Mouse (Mus musculus): ENCODE measurements around the gene Tpsg1.

The Tpsg1 gene

GRCm38 (mm10) chr17:25408302-25408999 lies 39.4 kb downstream of the Tpsg1 start:
- DNase-seq (ENCODE audit: low read depth, low spot score), result no peak

GRCm38 (mm10) chr17:25409621-25410020 lies 40.5 kb downstream of the Tpsg1 start:
- DNase-seq (ENCODE audit: low read depth, low spot score), result no peak

DNA sequence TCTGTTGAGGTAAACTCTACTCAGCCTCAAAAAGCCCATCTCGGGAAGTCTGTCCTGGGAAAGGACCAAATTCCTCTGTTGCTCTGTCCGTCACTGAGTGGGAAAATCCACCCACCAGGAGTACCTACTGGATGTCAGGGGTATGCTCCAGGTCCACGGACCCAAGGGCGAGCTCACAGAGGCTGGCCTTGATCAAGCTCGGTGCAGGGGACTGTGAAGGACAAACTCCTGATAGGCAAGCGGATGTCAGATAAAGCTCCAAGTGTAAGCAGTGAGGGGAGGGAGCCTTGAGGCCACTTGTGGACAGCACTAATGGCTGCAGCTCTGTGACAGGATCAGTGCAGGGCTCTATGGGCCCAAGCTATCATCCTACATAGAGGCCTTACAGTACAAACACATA lies 41.1 kb downstream of the Tpsg1 start:
- no peak for DNase-seq (ENCODE audit: low read depth, low spot score)

DNA sequence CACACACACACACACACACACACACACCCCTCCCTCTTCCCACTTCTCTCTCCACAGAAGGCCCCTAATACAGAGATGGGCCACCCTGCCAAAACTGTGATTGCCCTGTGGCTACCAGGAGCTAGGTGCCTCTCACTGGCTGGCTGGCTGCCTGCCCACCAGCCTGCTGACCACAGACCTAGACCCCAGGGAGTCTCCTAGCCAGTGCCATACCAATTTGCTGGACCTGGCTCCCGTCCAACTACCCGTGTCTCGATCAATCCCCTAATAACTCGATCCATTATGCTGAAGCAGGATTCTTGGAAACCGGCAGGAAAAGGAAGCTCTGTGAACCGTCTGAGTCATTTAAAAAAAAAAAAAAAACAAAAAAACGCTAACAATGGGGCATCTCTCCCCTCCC lies 41.7 kb downstream of the Tpsg1 start:
- DNase-seq (ENCODE audit: low read depth, low spot score), result no peak

DNA sequence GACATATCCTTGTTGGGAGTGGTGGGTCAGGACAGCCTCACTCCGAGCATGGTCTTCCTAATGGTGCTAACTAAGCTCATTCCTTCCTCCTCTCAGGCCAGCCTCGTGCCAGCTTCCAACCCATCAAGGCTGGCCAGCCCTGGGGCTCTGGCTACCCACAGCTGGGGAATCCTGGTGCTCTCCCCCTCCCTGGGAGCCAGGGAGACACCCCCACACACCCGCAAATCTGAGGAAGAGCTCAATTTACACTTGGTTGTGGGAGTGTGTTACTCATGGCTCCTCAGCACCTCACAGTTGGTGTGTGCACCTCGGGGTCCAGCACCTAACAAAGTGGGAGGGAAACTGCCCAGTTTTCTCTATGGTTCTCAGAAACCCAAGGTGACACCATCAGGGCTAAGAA lies 42.2 kb downstream of the Tpsg1 start:
- no peak for DNase-seq (ENCODE audit: low read depth, low spot score)

DNA sequence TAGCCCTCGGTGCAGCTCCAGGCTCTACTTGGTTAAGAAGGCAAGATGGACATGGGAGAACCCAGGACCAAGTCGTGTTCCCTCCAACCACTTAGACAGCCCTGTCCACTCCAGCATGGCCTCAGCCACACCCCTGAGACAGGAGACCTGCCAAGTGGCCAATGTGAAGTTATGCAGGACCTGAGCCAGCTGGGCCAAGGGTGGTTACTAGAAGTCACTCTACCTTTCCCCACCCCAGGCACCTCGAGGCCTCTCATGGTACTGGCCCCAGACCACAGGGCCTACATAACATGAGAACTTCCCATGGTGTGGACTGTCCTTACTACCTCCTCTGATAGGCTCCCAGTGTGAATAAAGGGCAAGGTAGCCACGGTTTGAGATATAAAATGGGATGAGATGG lies 45.1 kb downstream of the Tpsg1 start:
- no peak for DNase-seq (ENCODE audit: low read depth, low spot score)

DNA sequence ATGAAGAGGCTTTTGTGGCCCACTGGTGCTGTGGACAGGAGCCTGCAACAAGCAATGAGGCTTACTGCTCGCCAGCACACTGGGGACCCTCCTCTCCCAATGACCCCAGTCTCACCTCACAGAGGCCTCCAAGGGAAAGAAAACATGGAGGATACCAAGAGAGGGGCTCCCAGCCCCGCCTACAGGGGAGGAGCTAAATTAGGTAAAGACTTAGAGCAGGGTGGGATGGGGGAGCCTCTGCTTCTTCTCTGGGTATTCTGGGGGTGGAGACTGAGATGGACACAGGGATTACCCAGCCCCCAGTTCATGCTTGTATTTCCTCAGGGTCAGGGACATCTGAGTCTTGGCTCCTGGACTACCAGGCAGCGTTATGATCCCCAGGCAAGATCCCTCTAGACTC lies 45.8 kb downstream of the Tpsg1 start:
- DNase-seq (ENCODE audit: low read depth, low spot score), result no peak

DNA sequence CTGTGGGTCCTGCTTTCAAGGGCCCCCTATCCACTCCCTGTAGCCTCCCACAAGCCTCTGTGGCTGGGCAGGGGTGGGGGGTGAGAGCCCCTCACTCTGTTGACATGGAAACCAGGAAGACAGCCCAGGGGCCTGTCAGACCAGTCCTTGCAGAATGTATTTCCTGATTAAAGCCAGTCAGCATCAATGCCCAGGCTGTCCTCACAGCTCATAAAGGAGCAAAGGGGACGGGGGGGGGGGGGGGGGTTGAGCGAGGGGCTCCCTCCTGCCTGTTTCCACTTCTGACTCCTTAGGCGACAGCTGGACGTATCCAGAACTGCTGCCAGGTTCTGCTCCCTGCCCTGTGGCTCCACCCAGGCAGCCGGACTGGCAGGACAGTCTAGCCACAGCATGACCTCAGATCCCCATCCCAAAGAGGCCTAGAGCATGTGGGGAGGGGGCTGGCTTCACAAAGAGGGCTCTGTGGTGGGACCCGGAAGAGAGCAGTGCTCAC lies 46.4 kb downstream of the Tpsg1 start:
- DNase-seq (ENCODE audit: low read depth, low spot score), result no peak

DNA sequence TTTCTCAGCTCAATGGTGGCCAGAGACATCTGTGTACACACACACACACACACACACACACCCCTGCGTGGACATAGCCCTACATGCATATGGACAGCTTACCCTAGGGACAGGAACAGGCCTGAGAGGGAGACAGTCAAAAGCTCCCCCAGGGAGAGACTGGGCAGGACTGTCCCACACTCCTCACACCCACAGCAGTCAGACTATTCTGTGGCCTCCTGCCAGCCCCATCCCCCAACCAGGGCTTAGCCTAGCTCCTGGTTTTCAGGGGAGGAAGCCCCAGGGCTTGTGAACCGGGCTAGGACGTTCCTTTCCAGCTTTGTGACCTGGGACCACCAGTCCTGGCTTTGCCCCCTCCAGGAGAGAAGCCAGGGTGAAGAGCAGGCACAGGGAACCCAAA lies 47.1 kb downstream of the Tpsg1 start:
- no peak for DNase-seq (ENCODE audit: low read depth, low spot score)

DNA sequence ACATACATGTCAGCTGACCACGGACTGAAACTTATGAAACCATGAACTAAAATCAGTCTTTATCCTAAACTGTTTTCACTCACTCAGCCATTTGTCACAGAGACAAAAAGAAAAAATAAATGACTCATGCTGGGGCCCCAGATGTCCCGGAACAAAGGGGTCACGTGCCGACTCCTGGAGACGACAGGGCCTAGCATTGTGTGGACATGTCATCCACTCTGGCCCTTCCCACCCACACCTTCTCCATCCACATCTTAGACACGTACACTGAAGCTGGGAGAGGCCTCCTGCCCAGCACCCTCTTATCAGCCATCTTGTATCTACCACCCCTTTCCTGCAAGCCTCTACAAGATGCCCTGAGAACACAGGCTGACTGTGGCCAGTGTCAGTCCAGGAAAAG lies 48.9 kb downstream of the Tpsg1 start:
- DNase-seq (ENCODE audit: low read depth, low spot score), result no peak

GRCm38 (mm10) chr17:25418926-25419325 lies 49.9 kb downstream of the Tpsg1 start:
- no peak for DNase-seq (ENCODE audit: low read depth, low spot score)

GRCm38 (mm10) chr17:25420998-25421397 lies 51.9 kb downstream of the Tpsg1 start:
- DNase-seq (ENCODE audit: low read depth, low spot score), result no peak
